Mouse (Mus musculus): ENCODE measurements around the gene Atxn7l2. TPM values are rescaled to one million over a fixed set of nuclear protein-coding genes. Genes with fewer than 3 reads are reported as not detected.

The Atxn7l2 gene
- polyA plus RNA-seq, 1 experiment from 2014 or later: 12.5 TPM

DNA sequence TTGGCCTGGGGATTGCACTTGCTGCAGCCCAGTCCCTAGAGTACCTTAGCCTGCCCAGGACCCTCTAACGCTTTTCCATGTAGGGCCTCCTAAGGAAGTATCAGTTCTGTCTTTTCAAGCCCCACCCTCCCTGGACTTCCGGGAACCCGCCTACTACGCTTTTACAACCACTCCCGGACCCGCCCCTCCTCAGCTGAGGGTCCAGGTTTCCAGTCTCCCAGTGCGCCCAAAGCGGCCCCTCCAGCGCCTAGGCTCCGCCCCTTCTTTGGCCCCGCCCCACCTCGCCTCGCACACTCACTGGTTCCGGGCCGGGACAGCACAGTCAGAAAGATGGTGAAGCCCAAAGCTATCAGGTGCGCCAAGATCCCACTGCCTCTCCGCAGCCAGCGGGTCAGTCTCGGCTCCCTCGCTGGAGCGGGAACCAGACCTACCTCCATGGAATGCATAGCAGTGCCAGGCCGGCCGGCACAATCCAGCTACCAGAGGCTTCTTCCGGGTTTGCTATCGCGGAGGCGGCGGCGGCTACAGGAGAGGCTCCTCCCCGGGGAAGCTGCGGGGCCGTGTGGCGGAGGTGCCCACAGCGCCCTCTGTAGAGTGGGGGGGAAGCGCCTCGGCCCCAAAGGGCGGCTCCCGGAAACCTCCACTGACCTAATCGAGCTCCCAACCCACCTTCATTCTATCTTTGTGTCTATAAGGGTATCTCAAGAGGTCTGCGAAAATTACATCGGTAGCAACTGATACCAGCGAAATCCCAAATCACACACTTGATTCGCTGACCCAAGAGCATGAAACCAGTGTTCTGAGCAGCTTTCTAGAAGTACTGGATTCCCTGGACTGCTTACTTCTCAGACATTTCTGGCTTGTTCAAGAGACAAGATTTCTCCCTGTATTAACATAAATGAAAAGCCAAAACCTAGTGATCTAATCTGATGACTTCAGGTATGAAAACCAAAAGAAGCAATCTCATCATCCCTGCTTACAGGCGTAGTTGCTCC, 10.1 kb downstream of the Atxn7l2 start, which contains the start of gene Cyb561d1:
TSS of gene Cyb561d1 (minus strand) at position 884 of the 995 bp plus-strand sequence.
- Histone ChIP-seq H3K36me3 (ENCODE audit: control insufficient read depth, insufficient read depth, low read length) (no peaks in the 10 kb centered on the region; the same call in 1 of the 2 replicates), H3K9me3 (replicated peaks; ENCODE audit: control insufficient read depth, low read length) (no peaks in the 10 kb centered on the region), H3K9ac (ENCODE audit: low read length) (peak within 1 kb of the TSS; percentile 71), H3K27me3 (ENCODE audit: control insufficient read depth, insufficient read depth, low read length) (no peaks in the 10 kb centered on the region), H3K4me2 (ENCODE audit: low read depth, low read length) (peak within 1 kb of the TSS; percentile 63), H3K27ac (ENCODE audit: low read length) (peak within 1 kb of the TSS; percentile 89), H3K4me3 (replicated peaks; ENCODE audit: low read length) (peak within 1 kb of the TSS; percentile 58), H3K4me1 (ENCODE audit: control insufficient read depth, insufficient read depth, low read length) (peaks cover 23% of the 10 kb centered on the region)
- WGBS: 3% methylated on average over 44 of the region's 44 CpGs
- peak; percentile 95 for ATAC-seq (ENCODE audit: insufficient read depth, low FRiP score)

GRCm38 (mm10) chr3:108199231-108199630, 11.5 kb downstream of the Atxn7l2 start:
- H3K4me2 ChIP-seq (ENCODE audit: low read depth, low read length): no peak overlapping the region
- ATAC-seq (ENCODE audit: insufficient read depth, low FRiP score): no peak
- no peak overlapping the region for H3K4me3 ChIP-seq (replicated peaks; ENCODE audit: low read length)
- no peaks in the 10 kb centered on the region for H3K9me3 ChIP-seq (replicated peaks; ENCODE audit: control insufficient read depth, low read length)
- no peaks in the 10 kb centered on the region for H3K36me3 ChIP-seq (ENCODE audit: control insufficient read depth, insufficient read depth, low read length)
- H3K27ac ChIP-seq (ENCODE audit: low read length): no peak overlapping the region
- whole genome bisulfite sequencing: 93% methylated on average over 6 of the region's 6 CpGs
- H3K27me3 ChIP-seq (ENCODE audit: control insufficient read depth, insufficient read depth, low read length): no peaks in the 10 kb centered on the region
- H3K9ac ChIP-seq (ENCODE audit: low read length): no peak overlapping the region; the same call in 1 of the 2 replicates
- peaks cover 23% of the 10 kb centered on the region for H3K4me1 ChIP-seq (ENCODE audit: control insufficient read depth, insufficient read depth, low read length)

GRCm38 (mm10) chr3:108197066-108197497, 13.7 kb downstream of the Atxn7l2 start:
- Histone ChIP-seq H3K4me1 (ENCODE audit: control insufficient read depth, insufficient read depth, low read length) (peaks cover 21% of the 10 kb centered on the region), H3K4me2 (ENCODE audit: low read depth, low read length) (peak overlapping the region; percentile 14; the same call in 1 of the 2 replicates), H3K4me3 (replicated peaks; ENCODE audit: low read length) (no peak overlapping the region), H3K36me3 (ENCODE audit: control insufficient read depth, insufficient read depth, low read length) (no peaks in the 10 kb centered on the region), H3K27ac (ENCODE audit: low read length) (no peak overlapping the region), H3K9me3 (replicated peaks; ENCODE audit: control insufficient read depth, low read length) (no peaks in the 10 kb centered on the region), H3K9ac (ENCODE audit: low read length) (peak overlapping the region; percentile 12), H3K27me3 (ENCODE audit: control insufficient read depth, insufficient read depth, low read length) (no peaks in the 10 kb centered on the region)
- 26% methylated on average over 13 of the region's 14 CpGs for WGBS
- no peak for ATAC-seq (ENCODE audit: insufficient read depth, low FRiP score)

DNA sequence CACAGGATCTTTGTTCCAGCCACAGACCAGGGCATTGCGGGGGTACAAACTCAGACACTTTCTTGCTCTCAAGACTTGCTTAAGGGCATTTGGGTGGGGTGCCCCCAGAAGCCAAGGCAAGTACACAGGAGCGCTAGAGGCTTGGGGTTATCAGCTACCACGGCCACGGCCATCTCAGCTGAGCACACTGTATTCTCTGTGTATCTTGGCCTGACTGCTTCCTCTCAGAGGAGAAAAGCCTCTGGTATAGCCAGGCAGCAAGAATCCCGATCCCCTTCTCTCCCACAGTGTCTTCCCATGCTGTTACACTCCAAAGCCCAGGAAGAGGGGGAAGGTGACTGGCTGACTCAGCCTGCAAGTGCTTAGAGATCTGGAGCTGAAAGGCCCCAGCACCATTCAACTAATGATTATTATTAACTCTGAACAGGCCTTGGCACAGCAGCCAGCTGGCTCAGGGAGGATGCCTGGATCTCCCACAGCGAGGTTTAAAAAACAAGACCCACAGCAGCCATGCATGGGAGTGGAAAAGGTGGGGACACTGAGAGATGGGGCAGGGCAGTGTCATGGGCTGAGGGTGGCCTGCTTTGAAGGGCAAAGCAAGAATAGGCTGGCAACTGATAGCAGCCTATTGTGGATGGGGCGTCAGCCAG, 14.7 kb downstream of the Atxn7l2 start:
- WGBS: 72% methylated on average over 7 of the region's 7 CpGs
- peaks cover 13% of the 10 kb centered on the region for H3K4me1 ChIP-seq (ENCODE audit: control insufficient read depth, insufficient read depth, low read length)
- H3K9ac ChIP-seq (ENCODE audit: low read length): no peak overlapping the region
- H3K9me3 ChIP-seq (replicated peaks; ENCODE audit: control insufficient read depth, low read length): no peaks in the 10 kb centered on the region
- ATAC-seq (ENCODE audit: insufficient read depth, low FRiP score): no peak
- no peak overlapping the region for H3K4me2 ChIP-seq (ENCODE audit: low read depth, low read length)
- no peak overlapping the region for H3K27ac ChIP-seq (ENCODE audit: low read length)
- no peaks in the 10 kb centered on the region for H3K36me3 ChIP-seq (ENCODE audit: control insufficient read depth, insufficient read depth, low read length)
- no peaks in the 10 kb centered on the region for H3K27me3 ChIP-seq (ENCODE audit: control insufficient read depth, insufficient read depth, low read length)
- no peak overlapping the region for H3K4me3 ChIP-seq (replicated peaks; ENCODE audit: low read length)

- H3K4me2 ChIP-seq (ENCODE audit: low read depth, low read length): no peak overlapping the region
- WGBS: 85% methylated on average over 4 of the region's 4 CpGs
- no peaks in the 10 kb centered on the region for H3K36me3 ChIP-seq (ENCODE audit: control insufficient read depth, insufficient read depth, low read length)
- ATAC-seq (ENCODE audit: insufficient read depth, low FRiP score): no peak
- no peak overlapping the region for H3K27ac ChIP-seq (ENCODE audit: low read length)
- H3K9ac ChIP-seq (ENCODE audit: low read length): no peak overlapping the region
- H3K4me1 ChIP-seq (ENCODE audit: control insufficient read depth, insufficient read depth, low read length): peaks cover 11% of the 10 kb centered on the region
- H3K27me3 ChIP-seq (ENCODE audit: control insufficient read depth, insufficient read depth, low read length): no peaks in the 10 kb centered on the region
- no peaks in the 10 kb centered on the region for H3K9me3 ChIP-seq (replicated peaks; ENCODE audit: control insufficient read depth, low read length)
- H3K4me3 ChIP-seq (replicated peaks; ENCODE audit: low read length): no peak overlapping the region
These were observed 15.4 kb downstream of the Atxn7l2 start for GRCm38 (mm10) chr3:108195287-108195686.

DNA sequence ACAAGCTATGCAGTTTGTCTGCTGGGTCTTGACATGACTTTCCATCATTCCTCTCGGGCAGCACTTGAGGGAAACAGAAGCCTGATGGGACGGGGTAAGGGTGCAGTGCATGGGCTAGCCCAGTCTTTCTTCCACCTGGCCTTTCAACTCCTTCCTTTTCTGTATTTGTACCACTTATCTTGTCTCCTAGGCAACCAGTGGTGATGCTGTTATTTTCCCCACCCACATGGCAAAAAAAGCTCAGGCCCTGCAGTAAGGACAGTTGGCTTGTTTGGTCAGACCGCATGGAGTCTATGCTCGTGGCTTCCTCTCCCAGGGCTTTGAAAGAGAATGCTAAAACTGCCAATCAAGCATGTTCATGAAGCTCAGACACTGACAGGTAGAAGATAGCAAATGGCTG, 17.0 kb downstream of the Atxn7l2 start:
- ATAC-seq (ENCODE audit: insufficient read depth, low FRiP score): no peak
- no peaks in the 10 kb centered on the region for H3K27me3 ChIP-seq (ENCODE audit: control insufficient read depth, insufficient read depth, low read length)
- H3K9me3 ChIP-seq (replicated peaks; ENCODE audit: control insufficient read depth, low read length): no peaks in the 10 kb centered on the region
- H3K27ac ChIP-seq (ENCODE audit: low read length): no peak overlapping the region
- peaks cover 19% of the 10 kb centered on the region for H3K4me1 ChIP-seq (ENCODE audit: control insufficient read depth, insufficient read depth, low read length)
- H3K36me3 ChIP-seq (ENCODE audit: control insufficient read depth, insufficient read depth, low read length): no peaks in the 10 kb centered on the region
- no peak overlapping the region for H3K4me2 ChIP-seq (ENCODE audit: low read depth, low read length)
- no peak overlapping the region for H3K9ac ChIP-seq (ENCODE audit: low read length)
- 45% methylated on average over 4 of the region's 4 CpGs for WGBS
- no peak overlapping the region for H3K4me3 ChIP-seq (replicated peaks; ENCODE audit: low read length)

DNA sequence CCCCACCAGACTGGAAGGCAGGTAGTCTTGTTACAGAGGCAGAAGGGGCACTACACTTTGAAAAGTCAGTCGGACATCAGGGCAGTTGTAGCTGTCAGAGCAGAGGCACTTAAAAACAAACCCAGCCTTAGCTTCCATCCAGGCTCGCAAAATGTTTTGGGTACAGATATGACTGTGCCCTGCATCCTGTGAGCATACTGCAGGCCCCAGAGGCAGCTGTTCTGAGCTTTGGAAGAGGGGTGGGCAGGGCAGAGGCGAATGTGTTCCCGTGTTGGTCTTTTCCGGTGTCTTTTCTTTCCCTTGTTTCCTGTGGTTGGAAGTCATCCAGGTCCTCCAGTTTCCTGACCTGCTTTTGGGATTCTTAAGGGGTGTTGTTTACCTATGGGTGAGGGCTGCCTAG, 20.8 kb downstream of the Atxn7l2 start:
- ATAC-seq (ENCODE audit: insufficient read depth, low FRiP score): no peak
- peak overlapping the region; percentile 35; the same call in 1 of the 2 replicates for H3K4me2 ChIP-seq (ENCODE audit: low read depth, low read length)
- WGBS: 28% methylated on average over 5 of the region's 5 CpGs

GRCm38 (mm10) chr3:108188716-108189490, 21.8 kb downstream of the Atxn7l2 start:
- 71% methylated on average over 9 of the region's 9 CpGs for WGBS

More for the DNA sequence above, 20.8 kb downstream of the Atxn7l2 start:
- H3K4me1 ChIP-seq (ENCODE audit: control insufficient read depth, insufficient read depth, low read length): peaks cover 8% of the 10 kb centered on the region
- no peak overlapping the region for H3K4me3 ChIP-seq (replicated peaks; ENCODE audit: low read length)
- no peaks in the 10 kb centered on the region for H3K36me3 ChIP-seq (ENCODE audit: control insufficient read depth, insufficient read depth, low read length)
- H3K27me3 ChIP-seq (ENCODE audit: control insufficient read depth, insufficient read depth, low read length): no peaks in the 10 kb centered on the region
- H3K9ac ChIP-seq (ENCODE audit: low read length): peak overlapping the region; percentile 51
- H3K27ac ChIP-seq (ENCODE audit: low read length): no peak overlapping the region
- no peaks in the 10 kb centered on the region for H3K9me3 ChIP-seq (replicated peaks; ENCODE audit: control insufficient read depth, low read length)

More at GRCm38 (mm10) chr3:108188716-108189490, 21.8 kb downstream of the Atxn7l2 start:
- Histone ChIP-seq H3K27me3 (ENCODE audit: control insufficient read depth, insufficient read depth, low read length) (no peaks in the 10 kb centered on the region), H3K36me3 (ENCODE audit: control insufficient read depth, insufficient read depth, low read length) (no peaks in the 10 kb centered on the region), H3K4me1 (ENCODE audit: control insufficient read depth, insufficient read depth, low read length) (peaks cover 8% of the 10 kb centered on the region), H3K4me2 (ENCODE audit: low read depth, low read length) (no peak overlapping the region), H3K4me3 (replicated peaks; ENCODE audit: low read length) (no peak overlapping the region), H3K9me3 (replicated peaks; ENCODE audit: control insufficient read depth, low read length) (no peaks in the 10 kb centered on the region), H3K27ac (ENCODE audit: low read length) (no peak overlapping the region), H3K9ac (ENCODE audit: low read length) (no peak overlapping the region)
- ATAC-seq (ENCODE audit: insufficient read depth, low FRiP score): no peak
